Mouse (Mus musculus): ENCODE measurements at regions not wholly inside any gene's neighbourhood (a gene's known extent, or its start where the extent isn't known, plus 50 kb on each side); places are given as distances from the start of the nearest gene placed in this dataset.

DNA sequence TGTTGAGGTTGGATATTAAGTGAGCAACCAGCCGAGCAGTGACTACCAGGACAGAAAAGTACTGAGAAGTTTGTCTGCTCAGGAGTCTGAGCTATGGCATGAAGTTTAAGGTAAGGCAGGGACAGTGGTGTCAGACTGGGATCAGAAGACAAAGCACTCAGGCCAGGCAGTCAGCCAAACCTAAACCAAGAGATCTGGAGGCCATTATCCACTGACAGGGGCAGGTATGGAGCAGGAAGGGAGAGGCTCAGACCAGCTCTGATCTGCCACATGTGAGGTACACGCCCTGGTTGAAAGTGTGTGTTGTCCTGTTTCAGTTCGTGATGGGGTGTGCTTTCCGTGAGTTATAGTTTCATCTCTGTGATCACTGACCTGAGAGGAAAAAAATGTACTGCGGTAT, 437.2 kb upstream of the Trpc7 start:
- TF ChIP-seq CTCF (IDR thresholded peaks at IDR 0.05; ENCODE audit: low read depth) (no peak), EP300 (IDR thresholded peaks at IDR 0.05; ENCODE audit: low read depth) (no peak)
